Mouse (Mus musculus) lung, embryonic 16.5 days (tissue): ENCODE measurements around the gene Mgat3. TPM values are rescaled to one million over a fixed set of nuclear protein-coding genes. Genes with fewer than 3 reads are reported as not detected.

ENCODE experiments used
- ATAC-seq: fragments of 200-750 bp; cut with Nextera tagmentation; 2 replicates; pipeline ENCODE4 v1.8.0; 2017; ENCODE audit warnings: low read depth, mild to moderate bottlenecking, moderate library complexity
- H3K27ac ChIP-seq: fragments of 300-500 bp; sonication (generic); 2 replicates; pipeline ENCODE4 v1.5.1; 2014; ENCODE audit warnings: mild to moderate bottlenecking, control low read depth, low read length
- H3K27me3 ChIP-seq: fragments of 300-500 bp; sonication (generic); 2 replicates; pipeline ENCODE4 v1.6.1; 2014; ENCODE audit warnings: low read depth, low read length, mixed read lengths; ENCODE audit not compliant: control insufficient read depth, insufficient read depth
- H3K36me3 ChIP-seq: fragments of 300-500 bp; sonication (generic); 2 replicates; pipeline ENCODE4 v1.6.1; 2014; ENCODE audit warnings: low read length; ENCODE audit not compliant: control insufficient read depth, insufficient read depth
- H3K4me1 ChIP-seq: fragments of 300-500 bp; sonication (generic); replicated peaks from 2 replicates; pipeline ENCODE4 v1.6.1; 2014; ENCODE audit warnings: low read length, mixed read lengths; ENCODE audit not compliant: control insufficient read depth, insufficient read depth
- H3K4me2 ChIP-seq: fragments of 300-500 bp; sonication (generic); 2 replicates; pipeline ENCODE4 v1.6.1; 2014; ENCODE audit warnings: low read depth, low read length, control low read depth
- H3K4me3 ChIP-seq: fragments of 300-500 bp; sonication (generic); 2 replicates; pipeline ENCODE4 v1.5.1; 2014; ENCODE audit warnings: mild to moderate bottlenecking, low read length, control low read depth
- H3K9ac ChIP-seq: fragments of 300-500 bp; sonication (generic); 2 replicates; pipeline ENCODE4 v1.6.1; 2014; ENCODE audit warnings: low read length, control low read depth
- H3K9me3 ChIP-seq: fragments of 300-500 bp; sonication (generic); 2 replicates; pipeline ENCODE4 v1.6.1; 2016; ENCODE audit warnings: low read length; ENCODE audit not compliant: control insufficient read depth
- WGBS: fragments of 180-500 bp; shearing (Covaris S2); extraction: QIAGEN DNeasy Blood & Tissue Kit; methylation state at CpG from one replicate; pipeline ENCODE4 v1.1.7; 2014; 5-methylcytosine and 5-hydroxymethylcytosine counted together
- polyA plus RNA-seq: library from polyadenylated mRNA; unstranded; fragments of >200 nt; fragmentation: Nextera tagmentation; extraction: Ambion mirVana; gene quantifications from 2 replicates; pipeline ENCODE4 v1.2.1, GENCODE M21; 2015

The Mgat3 gene
- polyA plus RNA-seq, 1 experiment from 2014 or later: 4.3 TPM

DNA sequence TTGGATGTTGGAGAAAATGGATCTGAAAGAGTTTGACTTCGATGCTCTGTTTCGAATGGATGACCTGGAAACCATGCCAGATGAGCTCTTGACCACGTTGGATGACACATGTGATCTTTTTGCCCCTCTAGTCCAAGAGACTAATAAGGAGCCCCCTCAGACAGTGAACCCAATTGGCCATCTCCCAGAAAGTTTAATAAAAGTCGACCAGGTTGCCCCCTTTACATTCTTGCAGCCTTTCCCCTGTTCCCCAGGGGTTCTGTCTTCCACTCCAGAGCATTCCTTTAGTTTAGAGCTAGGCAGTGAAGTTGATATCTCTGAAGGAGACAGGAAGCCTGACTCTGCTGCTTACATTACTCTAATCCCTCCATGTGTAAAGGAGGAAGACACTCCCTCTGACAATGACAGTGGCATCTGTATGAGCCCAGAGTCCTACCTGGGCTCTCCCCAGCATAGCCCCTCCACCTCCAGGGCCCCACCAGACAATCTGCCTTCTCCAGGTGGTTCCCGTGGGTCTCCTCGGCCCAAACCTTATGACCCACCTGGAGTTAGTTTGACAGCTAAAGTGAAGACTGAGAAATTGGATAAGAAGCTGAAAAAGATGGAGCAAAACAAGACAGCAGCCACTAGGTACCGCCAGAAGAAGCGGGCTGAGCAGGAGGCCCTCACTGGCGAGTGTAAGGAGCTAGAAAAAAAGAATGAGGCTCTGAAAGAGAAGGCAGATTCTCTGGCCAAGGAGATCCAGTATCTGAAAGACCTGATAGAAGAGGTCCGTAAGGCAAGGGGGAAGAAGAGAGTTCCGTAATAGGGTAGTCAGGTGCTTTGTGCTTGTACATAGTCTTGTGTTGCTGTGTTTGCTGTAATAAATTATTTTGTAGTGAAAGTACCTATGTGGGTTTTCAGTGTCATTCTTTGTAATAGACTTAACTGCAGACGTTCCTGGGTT lies 83.4 kb downstream of the Mgat3 start:
- peak overlapping the region; percentile 99 for H3K4me3 ChIP-seq
- no peaks in the 10 kb centered on the region for H3K27me3 ChIP-seq
- peak overlapping the region; percentile 100 for H3K9ac ChIP-seq
- no peak for ATAC-seq
- 49% methylated on average over 12 of the region's 12 CpGs for WGBS
- peak overlapping the region; percentile 98 for H3K27ac ChIP-seq
- H3K9me3 ChIP-seq: no peaks in the 10 kb centered on the region
- peaks cover 26% of the 10 kb centered on the region for H3K36me3 ChIP-seq
- H3K4me1 ChIP-seq: peaks cover 25% of the 10 kb centered on the region
- H3K4me2 ChIP-seq: peak overlapping the region; percentile 95

DNA sequence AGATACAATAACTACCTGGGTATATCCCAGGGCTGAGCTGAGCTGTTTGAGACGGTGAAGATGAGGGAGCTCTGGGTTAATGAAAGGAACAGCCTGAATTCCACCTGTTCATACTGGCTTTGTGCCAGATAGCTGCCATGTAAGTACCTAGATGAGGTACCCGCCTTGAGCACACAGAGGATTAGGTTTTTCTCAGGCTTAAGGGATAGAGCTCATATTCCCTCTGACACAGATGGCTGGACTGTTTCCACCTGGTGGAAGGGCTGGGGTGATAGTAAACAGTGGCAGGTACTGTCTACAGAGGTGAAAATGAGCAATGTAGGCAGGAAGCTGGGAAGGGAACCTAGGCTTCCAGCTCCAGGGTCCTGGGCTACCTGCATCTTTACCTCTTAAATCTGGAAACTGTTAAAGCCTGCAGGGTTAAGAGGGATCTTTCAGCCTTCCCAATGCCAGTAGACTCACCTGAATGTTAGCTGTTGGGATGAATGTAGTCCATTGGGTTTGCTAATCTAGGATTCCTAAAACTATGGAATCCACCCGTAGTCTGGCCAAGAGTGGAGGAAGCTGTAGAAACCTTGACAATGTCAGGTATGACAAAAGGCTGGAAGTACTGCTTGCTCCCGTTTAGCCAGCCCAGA lies 84.2 kb downstream of the Mgat3 start:
- peaks cover 25% of the 10 kb centered on the region for H3K4me1 ChIP-seq
- ATAC-seq: no peak
- WGBS: 20% methylated on average over 4 of the region's 4 CpGs
- H3K27ac ChIP-seq: peak overlapping the region; percentile 48
- no peak overlapping the region for H3K9ac ChIP-seq
- no peaks in the 10 kb centered on the region for H3K27me3 ChIP-seq
- H3K9me3 ChIP-seq: no peaks in the 10 kb centered on the region
- H3K4me3 ChIP-seq: 0 out of 2 replicates have a peak overlapping the region, but pooled peaks have one; percentile 2
- H3K36me3 ChIP-seq: peaks cover 26% of the 10 kb centered on the region
- peak overlapping the region; percentile 95 for H3K4me2 ChIP-seq

DNA sequence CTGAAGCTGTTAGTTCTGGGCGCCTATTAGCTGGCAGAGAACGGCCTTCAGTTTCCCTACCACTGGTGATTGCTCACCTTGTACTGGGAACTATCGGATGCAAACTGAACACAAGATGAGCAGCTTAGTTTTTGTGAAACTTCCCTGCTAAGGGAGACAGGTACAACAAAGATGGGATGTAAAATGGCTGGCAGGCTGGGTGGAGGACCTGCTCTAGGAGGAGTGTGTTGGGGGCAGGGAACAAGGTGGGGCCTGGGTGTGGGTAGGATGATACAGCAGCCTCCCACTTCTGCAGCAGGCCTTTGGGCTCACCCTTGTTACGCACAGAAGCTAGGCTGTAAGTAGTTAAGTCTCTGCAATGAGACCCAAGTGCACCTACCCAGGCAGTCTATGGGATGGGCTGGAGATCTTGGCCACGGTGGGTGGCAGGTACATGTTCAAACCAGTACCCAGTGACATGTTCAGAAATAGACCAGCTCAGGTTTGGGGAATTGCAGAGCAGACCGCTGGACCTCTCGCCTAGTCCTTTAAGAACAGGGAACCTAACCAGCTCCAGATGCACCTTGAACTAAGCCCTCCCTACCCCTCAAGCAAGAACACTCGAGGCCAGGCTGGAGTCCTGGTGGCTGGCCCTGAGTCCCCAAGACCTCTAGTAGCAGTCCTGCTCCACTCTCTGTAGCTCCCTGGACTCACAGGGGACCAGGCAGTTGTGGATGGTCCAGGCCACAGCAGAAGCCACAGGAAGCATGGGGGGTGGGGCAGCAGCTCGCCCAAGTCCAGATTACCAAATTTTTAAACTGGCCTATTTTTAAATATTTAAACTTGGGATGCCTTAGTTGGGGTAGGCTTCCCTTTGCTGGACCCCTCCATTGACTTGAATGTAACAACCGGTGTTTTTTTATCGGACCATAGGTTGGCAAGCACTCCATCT lies 85.0 kb downstream of the Mgat3 start:
- Histone ChIP-seq H3K4me3 (0 out of 2 replicates have a peak overlapping the region, but pooled peaks have one; percentile 2), H3K4me1 (peaks cover 31% of the 10 kb centered on the region), H3K27ac (peak overlapping the region; percentile 48), H3K9ac (no peak overlapping the region), H3K9me3 (no peaks in the 10 kb centered on the region), H3K27me3 (no peaks in the 10 kb centered on the region), H3K36me3 (peaks cover 26% of the 10 kb centered on the region), H3K4me2 (no peak overlapping the region)
- WGBS: 55% methylated on average over 11 of the region's 11 CpGs
- no peak for ATAC-seq

DNA sequence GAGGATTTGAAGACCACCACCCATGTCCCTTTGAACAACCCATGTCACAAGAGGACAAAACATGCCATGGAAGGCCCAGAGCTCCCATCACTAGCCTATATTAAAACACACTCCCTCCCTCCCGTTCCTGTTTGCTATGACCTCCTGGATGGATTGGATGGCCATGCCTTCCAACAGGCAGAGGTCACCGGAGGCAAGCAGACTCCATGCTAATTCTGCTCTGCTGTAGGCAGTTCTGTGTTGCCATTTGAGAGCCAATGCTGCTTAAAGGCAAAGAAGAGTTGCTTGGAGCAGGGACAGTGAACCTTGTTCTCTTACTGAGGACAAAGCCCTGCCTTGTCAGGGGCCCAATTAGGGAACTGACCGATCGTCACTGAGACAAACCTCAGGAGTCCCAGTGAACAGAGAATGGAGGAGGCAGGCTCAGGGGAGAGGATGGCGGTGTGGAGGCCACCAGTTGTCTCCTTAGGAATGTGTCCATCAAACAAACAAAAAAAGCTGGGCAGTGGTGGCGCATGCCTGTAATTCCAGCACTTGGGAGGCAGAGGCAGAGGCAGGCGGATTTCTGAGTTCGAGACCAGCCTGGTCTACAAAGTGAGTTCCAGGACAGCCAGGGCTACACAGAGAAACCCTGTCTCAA lies 86.0 kb downstream of the Mgat3 start:
- Histone ChIP-seq H3K4me2 (no peak overlapping the region), H3K4me1 (peaks cover 23% of the 10 kb centered on the region), H3K27me3 (no peaks in the 10 kb centered on the region), H3K27ac (0 out of 2 replicates have a peak overlapping the region, but pooled peaks have one; percentile 20), H3K36me3 (peaks cover 26% of the 10 kb centered on the region), H3K9me3 (no peaks in the 10 kb centered on the region), H3K9ac (no peak overlapping the region), H3K4me3 (no peak overlapping the region)
- 73% methylated on average over 8 of the region's 8 CpGs for WGBS
- no peak for ATAC-seq

DNA sequence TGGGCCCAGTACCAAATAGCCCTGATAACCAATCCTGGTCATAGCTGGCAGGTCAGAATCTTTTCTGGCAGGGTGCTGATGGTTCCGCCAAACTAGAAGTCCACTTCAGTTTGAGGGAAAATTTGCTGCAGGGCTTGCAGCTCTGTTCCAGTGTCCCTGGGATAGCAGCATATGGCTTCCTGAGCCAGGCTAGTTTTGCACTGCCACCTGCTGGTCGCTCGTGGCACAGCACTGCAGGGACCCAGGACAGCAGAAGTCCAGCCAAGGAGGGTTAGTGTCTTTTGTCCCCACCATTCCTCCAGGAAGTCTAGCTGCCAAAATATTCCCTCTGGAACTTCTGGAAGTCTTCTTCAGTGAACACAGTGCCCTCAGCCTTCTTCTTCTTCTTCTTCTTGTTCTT lies 87.2 kb downstream of the Mgat3 start:
- Histone ChIP-seq H3K36me3 (peaks cover 26% of the 10 kb centered on the region), H3K27ac (no peak overlapping the region)

DNA sequence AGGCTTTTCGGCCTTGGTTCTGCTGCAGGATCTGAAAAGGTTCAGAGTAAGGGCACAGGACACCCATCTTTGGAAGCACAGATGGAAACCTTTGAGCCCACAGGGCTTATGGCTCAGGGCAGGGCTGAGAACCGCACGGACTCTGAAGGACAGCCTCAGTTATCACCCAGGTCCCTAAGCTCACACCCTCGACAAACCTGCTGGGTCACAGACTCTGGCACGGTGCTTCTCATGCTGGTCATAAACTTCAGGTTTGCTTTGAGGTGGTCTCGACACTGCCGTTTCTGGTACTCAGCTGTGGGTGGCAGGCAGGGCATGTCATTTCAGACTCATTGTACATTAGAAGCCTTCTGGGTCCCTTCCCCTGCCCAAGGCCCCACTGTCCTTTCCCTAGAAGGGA lies 87.6 kb downstream of the Mgat3 start:
- peaks cover 25% of the 10 kb centered on the region for H3K4me1 ChIP-seq
- ATAC-seq: no peak
- WGBS: 73% methylated on average over 7 of the region's 7 CpGs
- H3K4me3 ChIP-seq: no peak overlapping the region
- H3K27ac ChIP-seq: no peak overlapping the region
- peaks cover 25% of the 10 kb centered on the region for H3K36me3 ChIP-seq
- H3K9me3 ChIP-seq: no peaks in the 10 kb centered on the region
- H3K9ac ChIP-seq: no peak overlapping the region
- H3K27me3 ChIP-seq: no peaks in the 10 kb centered on the region
- H3K4me2 ChIP-seq: no peak overlapping the region

More for the DNA sequence above, 87.2 kb downstream of the Mgat3 start:
- WGBS: 8% methylated on average over 3 of the region's 3 CpGs
- Histone ChIP-seq H3K27me3 (no peaks in the 10 kb centered on the region), H3K4me1 (peaks cover 25% of the 10 kb centered on the region), H3K9me3 (no peaks in the 10 kb centered on the region), H3K9ac (no peak overlapping the region), H3K4me3 (no peak overlapping the region), H3K4me2 (no peak overlapping the region)
- no peak for ATAC-seq

DNA sequence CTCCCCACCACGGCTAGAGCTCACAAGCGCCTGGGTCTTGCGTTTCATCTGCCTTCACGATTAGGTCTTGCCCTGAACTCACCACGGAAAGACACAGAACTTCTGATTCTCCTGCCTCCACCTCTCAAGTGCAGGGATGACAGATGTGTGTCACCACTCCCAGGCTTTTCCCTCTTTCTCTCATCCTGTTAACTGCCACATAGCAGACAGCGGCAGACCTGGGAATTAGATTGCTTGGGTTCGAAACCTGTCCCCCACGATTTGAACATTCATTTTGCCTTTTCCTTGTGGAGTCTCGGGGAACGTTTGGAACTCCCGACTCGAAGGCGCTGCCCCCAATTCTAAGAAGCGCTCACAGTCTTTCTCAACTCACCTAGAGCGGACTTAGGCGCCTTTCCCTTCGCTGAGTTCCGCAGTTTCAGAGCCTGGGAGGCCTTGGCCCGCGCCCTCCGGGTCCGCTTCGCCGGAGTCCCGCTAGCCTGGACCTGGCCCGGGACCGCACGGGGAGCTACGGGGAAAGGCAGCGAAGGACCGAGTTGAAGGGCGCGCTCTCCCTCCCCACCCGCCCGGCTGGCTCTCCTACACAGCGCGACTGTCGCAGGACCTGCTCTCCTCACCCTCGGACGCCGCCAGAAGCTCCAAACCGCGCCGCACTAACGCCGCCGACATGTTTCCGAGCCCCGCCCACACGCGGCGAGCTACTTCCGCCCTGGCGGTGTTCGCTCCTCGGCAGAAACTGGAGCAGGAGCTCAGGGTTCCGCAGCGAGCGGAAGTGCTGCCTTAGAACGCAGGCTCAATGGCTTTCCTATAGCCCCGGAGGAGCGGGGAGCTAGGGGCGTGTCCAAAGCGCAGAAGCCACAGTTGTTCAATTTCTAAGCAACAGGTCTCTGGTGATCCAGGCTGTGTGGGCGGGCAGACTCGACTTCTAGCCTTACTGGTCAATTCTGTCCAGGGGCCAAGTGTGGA lies 90.4 kb downstream of the Mgat3 start, which contains the start of gene Rps19bp1:
TSS of gene Rps19bp1 (minus strand) at position 706 of the 966 bp plus-strand sequence.
- peak within 1 kb of the TSS; percentile 90 for H3K9ac ChIP-seq
- H3K4me1 ChIP-seq: peaks cover 10% of the 10 kb centered on the region
- no peaks in the 10 kb centered on the region for H3K9me3 ChIP-seq
- ATAC-seq: peak; percentile 94
- H3K27me3 ChIP-seq: no peaks in the 10 kb centered on the region
- H3K4me3 ChIP-seq: peak within 1 kb of the TSS; percentile 92
- H3K36me3 ChIP-seq: peaks cover 4% of the 10 kb centered on the region
- under 1% methylated on average over 66 of the region's 66 CpGs for WGBS
- peak within 1 kb of the TSS; percentile 63 for H3K27ac ChIP-seq
- H3K4me2 ChIP-seq: peak within 1 kb of the TSS; percentile 92
